Mouse (Mus musculus) splenic B cell, adult 2 months (primary cell): ENCODE data around the gene Ubald2.

Source experiments
- DNase-seq: peaks from one replicate; pipeline ENCODE4 v3.0.0-alpha.2; 2011; ENCODE audit warnings: low read depth, low spot score
- H3K27me3 ChIP-seq: 2 replicates; pipeline ENCODE4 v1.6.1; 2012; ENCODE audit warnings: mild to moderate bottlenecking, low read length, moderate library complexity, mixed read lengths; ENCODE audit not compliant: control insufficient read depth, poor library complexity, insufficient read depth, severe bottlenecking
- H3K36me3 ChIP-seq: 2 replicates; pipeline ENCODE4 v1.6.1; 2012; ENCODE audit warnings: mild to moderate bottlenecking, low read length, moderate library complexity, mixed read lengths; ENCODE audit not compliant: control insufficient read depth, poor library complexity, insufficient read depth, severe bottlenecking

The Ubald2 gene

DNA sequence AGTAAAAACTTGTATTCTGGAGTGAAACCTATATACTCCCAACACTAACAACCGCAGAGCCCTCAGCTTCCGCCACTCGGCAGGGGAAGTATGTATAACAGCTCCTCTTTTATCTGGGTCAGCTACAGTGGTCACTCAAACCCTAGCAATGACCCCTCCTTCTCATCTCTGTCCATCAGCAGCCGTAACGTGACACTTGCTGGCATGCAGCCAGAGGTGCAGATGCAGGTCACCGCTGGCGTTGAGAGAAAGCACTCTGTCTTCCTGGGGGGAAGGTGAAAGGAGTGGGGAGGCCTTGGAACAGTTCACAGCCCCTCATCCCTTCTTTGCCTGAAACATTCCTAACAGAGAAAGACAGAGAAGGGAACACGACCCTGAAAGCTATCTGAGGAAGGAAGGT, 45.9 kb downstream of the Ubald2 start:
- H3K36me3 ChIP-seq: peaks cover 9% of the 10 kb centered on the region
- H3K27me3 ChIP-seq: no peaks in the 10 kb centered on the region
- DNase-seq: no peak

DNA sequence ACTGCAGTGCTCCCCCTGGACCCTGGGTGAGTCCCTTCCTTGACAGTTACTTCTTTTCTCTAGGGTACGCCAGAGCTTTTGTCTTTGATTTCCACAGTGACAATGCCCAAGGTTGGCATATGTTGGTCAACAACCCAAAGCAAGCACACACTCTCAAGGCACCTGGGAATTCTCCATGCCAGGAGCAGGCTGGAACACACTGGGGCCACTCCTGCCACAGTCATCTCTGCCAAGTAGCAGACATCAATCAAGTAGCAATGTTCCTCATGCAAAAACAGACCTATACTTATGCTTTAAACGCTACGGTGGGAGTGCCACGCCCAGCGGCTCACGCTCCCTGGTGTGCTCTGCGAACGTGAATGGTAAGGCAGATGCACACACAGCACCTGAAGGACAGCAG, 47.1 kb downstream of the Ubald2 start:
- no peak for DNase-seq
- Histone ChIP-seq H3K27me3 (no peaks in the 10 kb centered on the region), H3K36me3 (peaks cover 14% of the 10 kb centered on the region)

DNA sequence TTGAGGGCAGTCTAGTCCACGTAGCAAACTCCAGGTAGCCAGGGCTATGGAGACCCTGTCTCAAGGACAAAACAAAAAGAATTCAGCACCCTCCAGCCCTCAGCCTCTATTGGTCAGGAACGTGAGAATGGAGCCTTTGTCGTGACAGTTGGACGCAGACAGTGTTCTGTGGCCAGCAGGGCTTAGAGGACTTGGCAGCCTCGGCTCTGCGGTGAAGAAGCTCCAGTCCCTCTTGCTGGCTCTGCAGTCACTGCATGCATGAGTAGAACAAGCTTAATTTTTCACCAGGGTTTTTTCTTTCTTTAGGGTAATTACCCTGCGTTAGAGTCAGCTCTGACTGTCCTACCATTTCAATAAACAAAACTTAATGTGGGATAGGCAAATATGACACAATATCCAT, 47.9 kb downstream of the Ubald2 start:
- Histone ChIP-seq H3K27me3 (no peaks in the 10 kb centered on the region), H3K36me3 (peaks cover 17% of the 10 kb centered on the region)
- no peak for DNase-seq

- H3K36me3 ChIP-seq: peaks cover 12% of the 10 kb centered on the region
These were observed 50.4 kb downstream of the Ubald2 start for GRCm38 (mm10) chr11:116484261-116484660.

DNA sequence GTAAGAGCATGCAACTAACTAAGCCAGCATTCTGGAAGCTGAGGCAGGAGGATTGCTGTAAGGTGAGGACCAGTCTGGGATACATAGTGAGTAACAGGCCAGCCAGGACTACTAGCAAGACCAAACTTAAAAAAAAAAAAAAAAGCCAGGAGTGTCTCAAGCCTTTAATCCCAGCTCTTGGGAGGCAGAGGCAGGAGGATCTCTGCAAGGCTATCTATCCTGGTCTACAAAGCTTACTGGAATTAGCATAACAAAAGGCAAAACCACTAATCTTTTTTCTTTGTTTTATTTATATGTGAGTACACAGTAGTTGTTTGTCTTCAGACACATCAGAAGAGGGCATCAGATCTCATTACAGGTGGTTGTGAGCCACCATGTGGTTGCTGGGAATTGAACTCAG, 54.3 kb downstream of the Ubald2 start:
- DNase-seq: no peak
- Histone ChIP-seq H3K27me3 (no peaks in the 10 kb centered on the region), H3K36me3 (peaks cover 11% of the 10 kb centered on the region; the same call in 1 of the 2 replicates)

More at GRCm38 (mm10) chr11:116484261-116484660, 50.4 kb downstream of the Ubald2 start:
- DNase-seq: no peak
- no peaks in the 10 kb centered on the region for H3K27me3 ChIP-seq
